Mouse (Mus musculus): Measurements from ENCODE around the gene Parvg.

Parvg gene

DNA sequence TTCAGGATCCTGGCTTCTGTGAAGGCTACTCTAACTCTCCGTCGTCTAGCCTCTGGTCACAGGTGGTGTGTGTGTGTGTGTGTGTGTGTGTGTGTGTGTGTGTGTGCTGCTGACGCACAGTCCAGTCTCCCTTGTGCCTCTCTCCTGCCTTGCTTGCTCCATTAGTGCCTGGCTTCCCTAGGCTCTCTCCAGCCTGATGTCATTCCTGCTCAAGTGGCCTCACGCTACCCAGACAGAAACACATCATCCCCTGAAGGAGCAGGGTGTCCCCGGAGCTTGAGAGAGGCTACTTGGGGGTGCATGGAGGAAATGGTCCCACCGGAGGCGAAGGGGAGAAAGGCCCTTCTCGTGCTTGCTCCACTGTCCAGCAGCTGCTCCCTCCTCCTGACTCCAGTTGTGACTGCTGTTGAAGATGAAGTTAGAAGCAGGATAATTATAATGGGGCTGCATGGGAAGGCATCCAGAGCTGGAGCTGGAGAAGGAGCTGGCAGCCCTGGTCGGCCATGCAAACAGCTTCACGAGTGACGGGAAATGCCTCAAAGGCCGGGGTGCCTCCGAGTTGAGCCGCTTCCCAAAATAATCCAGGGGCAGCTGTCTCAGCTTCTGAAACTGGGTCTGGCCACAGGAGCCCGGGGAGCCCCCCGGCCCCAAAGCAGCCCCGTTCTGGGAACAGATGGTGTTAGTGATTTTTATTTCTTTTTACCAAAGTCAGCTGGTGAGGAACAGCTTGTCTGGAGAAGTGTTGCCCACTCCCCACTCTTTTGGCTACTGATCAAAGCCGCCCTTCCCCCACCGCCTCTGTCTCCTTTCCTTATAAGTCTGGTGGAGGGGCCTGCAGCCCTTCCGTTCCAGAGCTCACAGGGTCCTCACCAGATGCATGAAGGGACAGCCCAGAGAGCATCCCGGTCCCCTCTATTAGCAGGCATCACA, 28.4 kb downstream of the Parvg start:
- no peak for DNase-seq (ENCODE audit: low spot score)

DNA sequence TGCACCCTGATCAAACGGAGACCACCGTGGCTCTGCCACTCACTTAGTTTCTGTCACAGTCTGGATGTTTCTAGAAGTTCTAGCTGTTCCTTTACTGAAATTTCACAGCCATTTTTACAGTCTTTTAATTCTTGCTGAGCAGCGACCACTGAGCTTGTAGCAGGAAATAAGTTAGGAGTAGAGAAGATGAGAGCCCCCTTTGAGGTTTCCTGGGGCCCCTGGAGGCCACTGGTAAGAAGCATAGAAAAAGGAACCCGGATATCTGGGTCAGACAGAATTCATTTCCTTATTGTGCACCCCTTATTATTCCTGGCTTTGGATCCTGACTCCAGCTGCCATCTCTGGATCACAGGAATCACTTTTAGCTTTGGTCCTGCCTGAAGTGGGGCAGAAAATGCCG, 31.3 kb downstream of the Parvg start:
- no peak for DNase-seq (ENCODE audit: low spot score)

GRCm38 (mm10) chr15:84364746-84365145, 40.9 kb downstream of the Parvg start:
- DNase-seq (ENCODE audit: low spot score) = no peak

GRCm38 (mm10) chr15:84365675-84366381, 42.0 kb downstream of the Parvg start:
- DNase-seq (ENCODE audit: low spot score) = peak; percentile 38

DNA sequence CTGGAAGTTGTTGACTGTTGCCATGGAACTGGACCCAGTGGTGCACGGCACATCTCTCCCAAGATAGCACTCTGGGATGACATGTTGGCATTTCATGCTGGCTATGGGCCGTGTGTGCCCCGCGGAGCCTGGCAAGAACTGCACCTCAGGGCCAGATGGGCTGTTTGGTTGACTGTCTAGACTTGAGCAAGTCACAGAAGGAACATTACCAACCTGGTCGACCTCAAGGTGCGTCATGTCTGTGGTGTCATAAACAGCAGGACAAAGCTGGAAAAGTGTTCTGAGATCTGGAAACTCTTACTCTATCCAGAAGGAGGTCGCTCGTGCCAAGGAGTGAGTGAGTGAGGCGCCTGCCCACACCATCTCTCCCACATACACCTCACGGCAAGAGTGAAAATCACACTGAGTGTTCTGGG, 42.8 kb downstream of the Parvg start:
- peak; percentile 33 for DNase-seq (ENCODE audit: low spot score)

- DNase-seq (ENCODE audit: low spot score) = no peak
Observed at GRCm38 (mm10) chr15:84367402-84367801, 43.6 kb downstream of the Parvg start.

- DNase-seq (ENCODE audit: low spot score) = no peak
Observed at GRCm38 (mm10) chr15:84372801-84373200, 49.0 kb downstream of the Parvg start.

GRCm38 (mm10) chr15:84378734-84379133, 54.9 kb downstream of the Parvg start:
- DNase-seq (ENCODE audit: low spot score) = no peak

DNA sequence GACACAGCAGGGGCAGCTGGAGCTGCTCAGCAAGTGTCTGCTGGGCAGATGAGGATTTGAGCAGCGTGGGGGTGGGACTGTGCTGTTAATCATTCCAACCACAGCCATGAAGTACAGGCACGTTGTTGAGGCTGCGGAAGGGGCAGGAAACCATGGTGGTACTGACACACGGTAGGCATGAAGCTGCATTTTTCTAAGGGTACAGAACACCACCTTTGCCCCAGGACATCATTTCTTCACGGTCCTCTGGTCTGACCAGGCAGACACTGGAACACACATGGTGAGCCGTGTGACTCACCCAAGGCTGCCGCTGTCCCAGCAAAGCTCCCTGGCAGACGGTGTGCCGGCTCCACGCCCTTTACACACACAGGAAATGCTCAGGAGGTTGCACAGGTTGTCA, 56.4 kb downstream of the Parvg start:
- DNase-seq (ENCODE audit: low spot score) = no peak

DNA sequence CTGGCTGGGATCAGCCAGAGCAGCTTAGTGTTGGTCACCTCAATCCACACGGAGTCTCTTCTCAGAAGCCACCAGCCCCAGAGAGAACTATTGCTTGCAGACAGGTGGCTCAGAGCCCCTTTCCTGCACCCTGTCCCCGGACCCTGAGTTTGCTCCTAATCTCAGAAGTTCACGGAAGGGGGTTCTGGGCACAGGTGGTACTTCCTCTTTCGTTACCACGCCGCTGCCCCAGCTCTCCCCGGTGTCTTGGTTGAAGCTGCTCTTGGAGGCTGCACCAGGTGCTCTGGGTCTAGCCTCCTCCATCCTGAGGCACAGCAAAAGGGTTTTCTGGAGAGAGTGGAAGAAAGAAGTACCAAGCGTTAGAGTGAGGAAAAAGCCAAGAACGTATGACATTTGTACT, 60.2 kb downstream of the Parvg start:
- no peak for DNase-seq (ENCODE audit: low spot score)

DNA sequence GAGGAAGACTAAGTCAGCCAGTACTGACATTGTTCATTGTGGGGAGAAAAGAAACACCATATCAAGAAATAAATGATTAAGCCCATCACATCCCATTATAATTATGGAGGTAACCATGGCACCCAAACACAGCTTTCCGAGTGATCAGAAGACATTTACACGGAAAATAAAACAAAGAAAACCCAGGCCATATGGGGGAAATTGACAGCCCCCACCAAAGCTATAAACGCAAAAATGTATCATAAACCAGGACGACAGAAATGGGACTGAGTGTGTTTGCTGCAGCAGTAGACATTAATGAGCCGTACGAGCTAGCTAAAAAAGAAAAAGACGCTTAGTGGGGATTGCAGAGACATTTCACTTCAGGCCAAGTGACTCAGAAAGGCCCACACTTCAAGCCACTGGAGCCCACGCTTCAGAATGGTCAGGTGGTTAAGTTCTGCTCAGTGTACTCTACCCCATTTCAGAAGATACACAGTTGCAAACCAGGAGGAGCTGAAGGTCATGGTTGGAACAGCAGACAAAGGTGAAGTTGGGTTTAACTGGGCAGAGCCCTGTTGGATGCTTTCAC, 62.3 kb downstream of the Parvg start:
- DNase-seq (ENCODE audit: low spot score) = no peak

DNA sequence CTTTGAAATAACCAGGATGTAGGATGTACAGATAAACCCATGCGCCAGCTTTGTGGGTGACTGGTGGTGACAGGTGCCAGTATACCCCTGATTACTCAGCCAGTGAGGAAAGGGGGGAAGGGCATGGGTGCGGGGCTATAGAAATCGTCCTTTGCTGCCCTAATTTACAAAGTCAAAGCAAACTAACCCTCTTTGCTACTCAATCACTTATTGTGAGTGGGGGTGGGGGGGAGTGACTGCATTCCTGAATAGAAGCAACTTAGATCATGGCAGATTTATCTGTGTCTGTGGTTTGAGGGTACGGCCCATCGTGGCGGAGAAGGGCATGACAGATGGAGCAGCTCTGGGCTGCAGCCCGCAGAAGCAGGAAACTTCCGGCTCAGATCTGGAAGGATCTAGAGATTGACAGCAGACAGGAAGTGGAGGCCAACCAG, 64.9 kb downstream of the Parvg start:
- DNase-seq (ENCODE audit: low spot score) = no peak

GRCm38 (mm10) chr15:84392131-84392530, 68.3 kb downstream of the Parvg start:
- no peak for DNase-seq (ENCODE audit: low spot score)

Data from testis, postnatal 10 days (tissue).